Mouse (Mus musculus) CH12F3 (cell line): Measurements from ENCODE around the gene Apol7e.
"Not testable (repeated sequence)": the region's sequence is repeated elsewhere in the genome, so short reads cannot be mapped to it uniquely, and the experiment has no call there.

Experiments used
- in situ Hi-C: fragments of 300-500 bp; cut with MboI; formaldehyde crosslinking; loops from 2 replicates; pipeline ENCODE4 v1.14.3; 2020; ENCODE audit warnings: low sequenced_read_pairs

Gene Apol7e

GRCm38 (mm10) chr15:77740511-77741297 lies 42.0 kb downstream of the Apol7e start:
- in situ Hi-C loops = no loop called here

GRCm38 (mm10) chr15:77741556-77741955 lies 42.9 kb downstream of the Apol7e start:
- in situ Hi-C loops = not testable (repeated sequence)

- in situ Hi-C loops = no loop called here
Measured at GRCm38 (mm10) chr15:77744632-77745031, 46.0 kb downstream of the Apol7e start.

DNA sequence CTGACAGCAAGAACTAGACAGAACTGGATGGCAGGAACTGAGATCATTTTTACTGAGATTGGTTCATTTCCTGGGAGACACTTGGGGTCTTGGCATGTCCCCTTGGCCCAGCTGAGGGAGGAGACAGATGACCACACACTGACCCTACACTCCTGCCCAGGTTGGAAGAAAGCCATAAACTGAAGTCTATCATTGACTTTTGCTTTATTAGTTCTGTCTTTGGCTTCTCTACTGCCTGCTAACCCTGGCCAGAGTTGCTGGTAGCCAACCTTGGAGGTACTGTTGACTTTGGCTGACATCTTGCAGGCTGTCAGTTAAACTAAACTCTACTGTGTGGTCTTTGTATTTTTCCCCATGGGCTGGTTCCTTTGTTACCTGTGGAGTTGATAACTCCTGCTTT lies 46.4 kb downstream of the Apol7e start:
- in situ Hi-C loops = no loop called here

DNA sequence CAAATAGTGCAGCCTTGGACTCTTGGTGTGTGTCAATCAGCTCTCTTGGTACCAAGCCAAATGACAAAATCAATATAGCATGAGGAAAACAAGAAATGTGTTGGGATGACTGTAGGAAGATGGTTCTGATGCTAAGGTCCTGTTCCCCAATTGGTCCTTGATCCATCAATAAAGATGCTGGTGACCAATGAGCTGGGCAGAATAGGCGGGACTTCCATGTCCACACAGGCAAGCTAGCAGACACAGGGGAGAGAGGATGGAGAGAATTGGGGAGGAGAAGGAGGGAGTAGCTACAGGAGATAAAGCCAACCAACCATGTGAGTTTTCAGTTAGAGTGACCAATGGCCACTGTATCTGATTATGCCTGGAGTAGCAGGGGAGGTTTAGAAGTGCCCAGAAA lies 47.7 kb downstream of the Apol7e start:
- in situ Hi-C loops = no loop called here

- in situ Hi-C loops = no loop called here
Measured at GRCm38 (mm10) chr15:77748414-77748813, 49.8 kb downstream of the Apol7e start.

DNA sequence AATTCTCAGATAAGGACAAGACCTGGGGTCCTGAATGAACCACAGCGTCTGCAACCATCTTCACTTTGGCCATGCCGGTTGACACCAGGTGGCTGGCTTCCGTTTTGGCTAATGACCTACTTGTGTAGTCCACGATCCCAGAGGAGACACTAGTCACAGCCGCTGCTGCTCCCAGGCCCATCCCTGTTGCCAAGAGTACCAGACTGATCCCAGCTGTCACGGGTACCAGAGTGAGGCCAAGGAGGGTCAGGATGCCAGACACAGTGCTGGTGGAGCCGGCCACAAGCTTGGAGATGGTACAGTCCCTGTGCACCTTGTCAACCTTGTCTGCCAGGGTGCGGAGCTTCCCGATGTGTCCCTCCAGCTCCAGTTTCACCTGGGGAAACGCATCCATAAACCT lies 51.1 kb downstream of the Apol7e start:
- in situ Hi-C loops = no loop called here

- in situ Hi-C loops = no loop called here
Measured at GRCm38 (mm10) chr15:77750461-77750860, 51.8 kb downstream of the Apol7e start.

DNA sequence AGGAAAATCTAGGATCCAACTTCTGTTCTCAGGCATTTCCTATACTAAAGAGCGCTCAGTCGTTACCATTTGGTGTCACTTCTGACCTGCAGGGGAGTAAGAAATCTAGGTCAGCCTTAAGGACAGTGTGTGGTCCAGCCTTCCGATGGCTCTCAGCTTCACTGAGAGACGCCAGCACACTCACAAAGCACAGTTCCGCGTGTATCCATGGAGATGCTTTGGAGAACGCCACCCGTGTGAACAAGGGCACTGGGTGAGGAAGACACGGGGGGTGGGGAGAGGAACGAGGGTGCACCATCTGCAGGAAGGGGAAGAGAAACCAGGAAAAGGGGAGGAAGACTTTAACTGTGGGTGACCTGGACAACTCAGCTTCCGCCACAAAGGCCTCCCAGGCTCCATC lies 53.8 kb downstream of the Apol7e start:
- in situ Hi-C loops = no loop called here

DNA sequence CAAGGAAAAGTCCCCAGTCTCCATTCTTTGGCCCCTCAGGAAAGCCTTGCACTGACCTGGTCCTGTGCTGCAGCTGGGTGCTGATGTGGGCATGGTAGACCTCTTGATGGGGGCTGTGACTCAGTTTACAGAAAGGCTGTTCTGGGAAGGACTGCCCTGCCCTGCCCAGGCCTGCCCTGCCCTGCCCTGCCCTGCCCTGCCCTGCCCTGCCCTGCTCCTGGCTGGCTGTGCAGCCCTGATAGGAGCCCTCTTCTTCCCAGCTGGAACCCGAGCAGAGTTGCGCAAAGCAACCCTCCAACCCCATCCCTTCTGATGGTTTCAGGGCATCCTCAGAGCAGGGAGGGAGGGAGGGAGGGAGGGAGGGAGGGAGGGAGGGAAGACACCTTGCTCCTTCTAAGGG lies 56.5 kb downstream of the Apol7e start:
- in situ Hi-C loops = no loop called here

DNA sequence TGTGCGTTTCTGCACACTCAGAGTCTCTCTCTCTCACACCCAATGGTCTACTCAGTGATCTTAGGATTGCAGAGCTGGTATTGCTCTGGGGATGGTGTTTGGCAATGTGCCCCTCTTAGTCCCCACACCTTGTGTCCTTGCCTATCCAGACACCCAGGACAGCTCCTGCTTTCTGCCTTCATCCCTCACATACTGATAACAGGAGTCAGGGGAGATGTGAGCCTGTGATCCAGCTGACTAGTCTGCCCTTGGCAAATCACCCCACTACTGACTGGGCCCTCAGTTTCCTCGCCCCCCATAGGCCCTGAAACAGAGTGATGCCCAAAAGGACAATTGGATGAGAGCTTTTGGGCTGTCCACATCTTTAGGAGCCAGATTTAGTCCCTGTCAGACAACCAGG lies 57.4 kb downstream of the Apol7e start:
- in situ Hi-C loops = no loop called here

DNA sequence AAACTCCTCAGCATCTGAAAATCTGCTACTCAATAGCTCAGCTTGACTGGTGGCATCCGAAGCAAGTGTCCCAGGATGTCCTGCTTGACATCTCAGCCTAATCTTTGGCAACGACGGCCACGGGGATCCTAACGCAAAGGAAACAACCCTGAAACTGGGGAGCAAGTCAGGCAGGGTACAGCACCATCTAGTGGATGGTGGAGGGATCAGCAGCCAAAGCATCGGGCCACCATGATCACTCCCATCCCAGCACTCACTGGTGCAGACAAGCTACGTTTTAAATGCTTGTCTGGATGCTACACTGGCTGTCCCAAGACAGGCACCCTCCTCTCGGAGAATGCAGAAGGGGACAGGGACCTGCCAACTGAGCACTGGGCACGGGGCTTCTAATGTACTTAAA lies 58.2 kb downstream of the Apol7e start, which contains the start of gene Apol8:
Apol8 (minus strand) TSS at position 156 of the 400 bp plus-strand sequence.
- in situ Hi-C loops = no loop called here

DNA sequence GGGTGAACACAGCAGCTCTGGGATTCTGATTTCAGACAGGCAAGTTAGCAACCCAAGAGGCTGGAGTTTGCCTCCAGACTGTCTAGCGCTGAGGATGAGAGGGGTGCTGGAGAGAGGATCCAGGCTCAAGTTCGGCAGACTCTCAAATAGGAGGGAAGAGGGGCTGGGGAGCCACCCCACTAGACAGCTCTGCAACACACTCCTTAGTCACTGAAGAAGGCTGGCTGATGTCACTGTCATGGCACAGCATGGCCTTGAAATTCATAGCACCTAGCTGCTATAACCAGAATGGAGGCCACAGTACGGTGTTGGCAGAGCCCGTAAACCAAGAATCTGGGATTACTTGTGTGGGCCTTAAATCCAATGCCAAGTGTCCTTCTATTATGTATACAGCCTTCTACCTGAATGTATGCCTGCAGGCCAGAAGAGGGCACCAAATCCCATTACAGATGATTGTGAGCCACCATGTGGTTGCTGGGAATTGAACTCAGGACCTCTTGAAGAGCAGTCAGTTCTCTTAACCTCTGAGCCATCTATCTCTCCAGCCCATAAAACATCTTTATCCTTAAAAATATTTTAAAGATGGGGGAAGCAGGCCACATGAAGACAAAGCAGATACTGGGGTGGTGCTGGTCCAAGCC lies 59.0 kb downstream of the Apol7e start:
- in situ Hi-C loops = no loop called here

GRCm38 (mm10) chr15:77760037-77760436 lies 61.4 kb downstream of the Apol7e start:
- in situ Hi-C loops = no loop called here

GRCm38 (mm10) chr15:77761083-77761482 lies 62.4 kb downstream of the Apol7e start:
- in situ Hi-C loops = no loop called here

GRCm38 (mm10) chr15:77761561-77762380 lies 63.1 kb downstream of the Apol7e start:
- in situ Hi-C loops = no loop called here

- in situ Hi-C loops = no loop called here
Measured at GRCm38 (mm10) chr15:77763050-77763449, 64.4 kb downstream of the Apol7e start.

DNA sequence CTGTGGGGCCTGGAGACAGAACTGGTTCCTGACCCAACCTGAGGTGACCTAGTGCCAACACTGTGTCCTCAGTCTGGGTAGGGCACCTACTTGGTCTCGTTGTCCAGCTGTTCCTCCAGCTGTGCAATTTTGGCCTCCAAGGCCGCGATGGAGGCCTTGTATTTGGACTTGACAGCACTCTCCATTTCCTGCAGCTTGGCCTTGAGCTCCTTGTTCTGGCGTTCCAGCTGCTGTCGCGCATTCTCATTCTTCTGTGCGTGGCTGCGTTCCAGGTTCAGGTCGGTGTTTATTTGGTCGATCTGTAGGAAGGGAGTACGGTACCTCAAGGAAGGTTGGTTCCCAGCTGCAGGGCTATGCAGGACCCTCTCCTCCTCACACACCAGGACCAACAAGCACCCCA lies 65.0 kb downstream of the Apol7e start:
- in situ Hi-C loops = no loop called here

DNA sequence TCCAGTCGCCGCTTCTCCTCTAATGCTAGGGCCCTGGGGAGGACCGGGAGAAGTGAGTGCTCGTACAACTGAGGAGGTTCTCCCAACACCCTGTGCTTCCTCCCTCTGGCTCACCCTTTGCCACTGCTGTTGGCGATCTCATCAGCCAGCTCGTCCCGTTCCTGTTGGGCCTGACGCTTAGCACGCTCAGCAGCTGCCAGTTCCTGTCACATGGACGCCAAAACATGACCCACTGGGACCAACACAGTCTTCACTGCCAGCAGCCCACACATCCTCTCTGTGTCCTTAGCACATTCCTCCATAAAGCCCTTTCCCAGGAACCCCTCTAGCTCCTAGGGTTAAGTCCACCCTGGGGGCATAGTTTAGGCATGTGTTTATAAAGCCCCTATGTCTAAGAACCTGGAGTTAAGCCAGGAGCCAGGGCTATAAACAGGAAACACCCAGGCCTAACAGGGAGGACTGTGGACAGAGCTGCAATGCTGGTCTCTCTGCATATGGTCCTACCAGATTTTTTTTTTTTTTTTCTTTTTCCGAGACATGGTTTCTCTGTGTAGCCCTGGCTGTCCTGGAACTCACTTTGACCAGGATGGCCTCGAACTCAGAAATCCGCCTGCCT lies 65.8 kb downstream of the Apol7e start:
- in situ Hi-C loops = no loop called here

GRCm38 (mm10) chr15:77765484-77766093 lies 66.9 kb downstream of the Apol7e start:
- in situ Hi-C loops = no loop called here

DNA sequence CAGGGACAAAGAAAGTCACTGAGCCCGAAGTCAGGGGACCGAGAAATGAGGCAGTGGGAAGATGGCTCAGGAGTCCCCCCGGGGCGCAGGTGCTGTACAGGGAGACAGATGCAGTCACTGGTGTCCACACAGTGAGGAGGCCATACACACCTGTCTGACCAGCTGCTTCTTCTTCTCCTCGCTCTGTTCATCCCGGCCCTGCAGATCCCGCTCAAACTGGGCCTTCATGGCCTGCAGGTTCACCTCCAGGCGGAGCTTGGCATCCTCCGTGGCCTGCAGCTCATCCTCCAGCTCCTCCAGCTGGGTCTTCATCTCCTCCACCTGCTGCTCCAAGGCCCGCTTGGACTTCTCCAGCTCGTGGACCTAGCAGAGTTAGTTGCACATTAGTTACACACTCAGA lies 68.3 kb downstream of the Apol7e start:
- in situ Hi-C loops = no loop called here
